Mouse (Mus musculus) adrenal gland, postnatal 10 days (tissue): ENCODE results near the gene Retnlb. TPM values are rescaled to one million over a fixed set of nuclear protein-coding genes. Genes with fewer than 3 reads are reported as not detected.

Source experiments
- total RNA-seq, 2 experiments: library from RNA; stranded (reverse); gene quantifications; 2 replicates each; pipeline ENCODE4 v1.2.3; 2021

The Retnlb gene
- total RNA-seq, 2 experiments from 2014 or later: not detected

Other genes with a start within 250 kb of the Retnlb start
- under 1 TPM; 0.33 to 0.75 TPM for gene Trat1, start 44.8 kb upstream of the Retnlb start, total RNA-seq
- gene Retnla, start 25.7 kb downstream of the Retnlb start, total RNA-seq: 10 to 100 TPM; 10.5 to 13.0 TPM
- gene Retnlg, start 55.8 kb downstream of the Retnlb start, total RNA-seq: 10 to 100 TPM in 1 of 2 experiments, 1 to 10 TPM in 1; 6.5 to 15.9 TPM
- 10 to 100 TPM; 14.5 to 19.1 TPM for gene Dzip3, start 177.3 kb downstream of the Retnlb start, total RNA-seq
- gene Cip2a, start 177.3 kb downstream of the Retnlb start, total RNA-seq: 1 to 10 TPM; 7.4 to 7.7 TPM
- gene Myh15, start 240.6 kb downstream of the Retnlb start, total RNA-seq: not detected